Mouse (Mus musculus): ENCODE data around the gene Slc25a26.

GRCm38 (mm10) chr6:94634710-94635109 is 134.6 kb downstream of the Slc25a26 start:
- no peak for TF ChIP-seq CTCF (IDR thresholded peaks at IDR 0.05; ENCODE audit: borderline replicate concordance, extremely low read depth, insufficient read depth, insufficient read length)
- TF ChIP-seq POLR2A (IDR thresholded peaks at IDR 0.05; ENCODE audit: borderline replicate concordance, extremely low read depth, insufficient read depth, insufficient read length, poor library complexity, severe bottlenecking), result no peak
